Mouse (Mus musculus): ENCODE data around the gene Dusp3.

Dusp3 gene

GRCm38 (mm10) chr11:101935743-101936142, 51.1 kb downstream of the Dusp3 start:
- in situ Hi-C loops (cut with MboI): no loop called here

GRCm38 (mm10) chr11:101931978-101932377, 54.8 kb downstream of the Dusp3 start:
- in situ Hi-C loops (cut with MboI): no loop called here

DNA sequence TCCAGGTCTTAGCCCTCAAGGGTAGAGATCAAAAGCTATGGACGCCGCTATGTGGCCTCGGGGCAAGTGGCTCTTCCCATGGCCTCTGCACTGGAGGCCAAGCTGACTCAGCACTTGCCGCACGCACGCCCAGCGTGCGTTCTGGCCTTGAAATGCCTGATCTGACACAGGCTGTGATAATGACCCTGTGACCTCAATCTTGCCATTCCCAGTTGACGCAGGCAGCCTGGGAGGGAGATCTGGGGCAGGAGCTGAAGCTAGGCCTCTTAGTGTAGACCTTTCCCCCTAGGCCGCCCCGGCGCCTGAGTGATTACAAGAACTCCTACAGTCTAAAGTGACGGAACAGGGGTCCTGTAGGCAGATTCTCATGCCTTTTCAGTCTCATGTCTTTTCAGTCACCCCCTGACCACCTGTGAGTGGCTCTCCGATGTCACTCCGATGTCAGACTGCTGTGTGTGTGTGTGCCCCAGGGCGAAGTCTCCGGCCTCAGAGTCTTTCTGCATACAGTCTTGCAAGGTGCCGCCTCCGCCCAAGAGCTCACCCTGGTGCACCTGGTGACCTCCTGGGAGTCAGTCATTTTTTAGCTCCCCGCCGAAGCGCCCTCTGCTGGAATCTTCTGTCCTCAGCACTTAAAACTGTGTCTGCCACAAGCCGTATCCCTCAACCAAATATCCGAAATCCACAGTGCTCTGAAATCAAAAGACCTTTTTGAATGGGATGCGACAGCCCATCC, 58.6 kb downstream of the Dusp3 start:
- in situ Hi-C loops (cut with MboI): no loop called here

- in situ Hi-C loops (cut with MboI): no loop called here
These were observed 59.7 kb downstream of the Dusp3 start for GRCm38 (mm10) chr11:101926951-101927589.

DNA sequence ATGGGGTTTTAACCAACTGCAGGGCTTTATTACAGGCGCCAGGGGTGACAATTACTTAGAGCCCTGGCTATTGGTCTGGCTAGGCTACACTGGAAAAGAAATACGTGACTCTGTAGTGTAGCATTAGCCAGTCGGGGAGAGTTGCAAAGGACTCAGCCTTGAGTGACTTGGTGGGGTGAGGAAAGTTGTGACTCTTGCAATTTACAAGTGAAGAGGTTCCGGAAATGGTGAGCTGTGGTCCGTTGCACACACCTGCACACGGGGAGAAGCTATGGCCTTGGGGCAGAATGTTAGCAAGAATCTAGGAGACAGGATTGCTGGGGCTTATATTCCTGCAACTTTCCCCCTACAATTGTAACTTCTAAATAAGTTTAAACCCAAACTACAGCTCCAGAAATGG, 61.2 kb downstream of the Dusp3 start:
- in situ Hi-C loops (cut with MboI): no loop called here

- in situ Hi-C loops (cut with MboI): loop anchor here (5.0 kb wide), 1 partner anchor 43 kb away; the partner anchor contains the start of gene Sost
These were observed 62.3 kb downstream of the Dusp3 start for GRCm38 (mm10) chr11:101924441-101924976.

GRCm38 (mm10) chr11:101923988-101924387, 62.8 kb downstream of the Dusp3 start:
- in situ Hi-C loops (cut with MboI): loop anchor here (5.0 kb wide), 1 partner anchor 43 kb away; the partner anchor contains the start of gene Sost

GRCm38 (mm10) chr11:101921361-101921952, 65.4 kb downstream of the Dusp3 start:
- in situ Hi-C loops (cut with MboI): loop anchor here (5.0 kb wide), 1 partner anchor 46 kb away; the partner anchor contains the start of gene Sost

Measured in mature B cell (primary cell).